Mouse (Mus musculus) 3T3-L1 (cell line): ENCODE measurements around the gene Zbtb8b.

Experiments used
- DNase-seq: peaks from one replicate; pipeline ENCODE4 v3.0.0-alpha.2; 2015; ENCODE audit warnings: low read depth, low spot score

The Zbtb8b gene

DNA sequence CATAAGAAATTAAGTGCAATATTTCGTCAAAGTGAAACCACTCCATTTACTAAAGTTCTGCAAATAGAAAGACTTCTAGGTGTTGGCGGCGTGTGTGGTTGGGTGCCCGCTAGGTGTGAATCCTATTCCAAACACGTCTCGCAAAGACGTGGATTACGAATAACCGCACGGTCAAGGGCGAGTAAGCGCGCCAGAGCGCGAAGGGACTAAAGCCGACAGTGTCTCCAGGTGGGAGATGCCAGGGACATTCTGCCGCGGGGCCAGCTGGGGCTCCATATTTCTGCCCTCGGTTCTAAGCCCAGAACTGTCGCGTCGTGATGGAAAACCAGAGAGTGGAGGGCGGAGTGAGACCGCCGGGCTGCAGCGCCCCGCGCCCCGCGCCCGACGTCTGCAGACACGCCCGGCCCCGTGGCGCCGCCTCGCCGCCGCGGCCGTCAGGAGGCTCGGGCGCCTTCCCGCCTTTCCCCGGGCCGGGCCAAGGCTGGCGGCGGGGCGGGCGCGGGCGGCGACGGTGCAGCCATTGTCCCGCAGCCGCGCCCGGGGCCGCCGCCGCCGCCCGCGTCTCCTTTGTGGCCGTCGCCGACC is 63.6 kb downstream of the Zbtb8b start:
- peak; percentile 28 for DNase-seq

GRCm38 (mm10) chr4:129375821-129376220 is 64.8 kb downstream of the Zbtb8b start:
- no peak for DNase-seq
